Mouse (Mus musculus) MEL (cell line): ENCODE measurements around the gene Myo10.

Experiments
- CHD1 ChIP-seq: IDR thresholded peaks from 2 replicates; pipeline ENCODE4 v1.6.1; 2012; ENCODE audit warnings: low read depth, mild to moderate bottlenecking, inconsistent platforms, low read length, improper control_type of control experiment
- CTCF ChIP-seq, 3 experiments: IDR thresholded peaks in 2 of 3; conservative IDR thresholded peaks in 1 of 3; 2 replicates each; pipeline ENCODE4 v1.5.1; 2011 to 2012; ENCODE audit warnings: low read length in 3 of 3, low read depth in 2 of 3, mild to moderate bottlenecking in 2 of 3, improper control_type of control experiment in 1 of 3, inconsistent platforms in 1 of 3, mixed read lengths in 1 of 3, moderate library complexity in 1 of 3; ENCODE audit not compliant: control insufficient read depth in 1 of 3, insufficient read depth in 1 of 3, poor library complexity in 1 of 3, severe bottlenecking in 1 of 3
- HCFC1 ChIP-seq: IDR thresholded peaks from 2 replicates; pipeline ENCODE4 v1.6.1; 2012; ENCODE audit warnings: low read depth, mild to moderate bottlenecking, inconsistent platforms, low read length, improper control_type of control experiment, moderate library complexity
- JUND ChIP-seq: IDR thresholded peaks from 2 replicates; pipeline ENCODE4 v1.6.1; 2011; ENCODE audit warnings: low read depth, mild to moderate bottlenecking, improper control_type of control experiment, low read length
- NELFE ChIP-seq: IDR thresholded peaks from 2 replicates; pipeline ENCODE4 v1.6.1; 2011; ENCODE audit warnings: low read depth, low read length, improper control_type of control experiment
- POLR2A ChIP-seq, 2 experiments: IDR thresholded peaks; 2 replicates each; pipeline ENCODE4 v1.6.1; 2011 to 2012; ENCODE audit warnings: low read length in 2 of 2, mild to moderate bottlenecking in 2 of 2, control low read depth in 1 of 2, improper control_type of control experiment in 1 of 2, low read depth in 1 of 2, moderate library complexity in 1 of 2; ENCODE audit not compliant: control insufficient read depth in 1 of 2, insufficient read depth in 1 of 2, poor library complexity in 1 of 2
- SMC3 ChIP-seq: IDR thresholded peaks from 2 replicates; pipeline ENCODE4 v1.6.1; 2011; ENCODE audit warnings: low read depth, low read length, improper control_type of control experiment
- UBTF ChIP-seq: IDR thresholded peaks from 2 replicates; pipeline ENCODE4 v1.6.1; 2012; ENCODE audit warnings: low read depth, mild to moderate bottlenecking, inconsistent platforms, low read length, improper control_type of control experiment, moderate library complexity, borderline replicate concordance; ENCODE audit not compliant: insufficient read depth
- ZC3H11A ChIP-seq: IDR thresholded peaks from 2 replicates; pipeline ENCODE4 v1.6.1; 2012; ENCODE audit warnings: low read depth, mild to moderate bottlenecking, inconsistent platforms, low read length, improper control_type of control experiment

DNA sequence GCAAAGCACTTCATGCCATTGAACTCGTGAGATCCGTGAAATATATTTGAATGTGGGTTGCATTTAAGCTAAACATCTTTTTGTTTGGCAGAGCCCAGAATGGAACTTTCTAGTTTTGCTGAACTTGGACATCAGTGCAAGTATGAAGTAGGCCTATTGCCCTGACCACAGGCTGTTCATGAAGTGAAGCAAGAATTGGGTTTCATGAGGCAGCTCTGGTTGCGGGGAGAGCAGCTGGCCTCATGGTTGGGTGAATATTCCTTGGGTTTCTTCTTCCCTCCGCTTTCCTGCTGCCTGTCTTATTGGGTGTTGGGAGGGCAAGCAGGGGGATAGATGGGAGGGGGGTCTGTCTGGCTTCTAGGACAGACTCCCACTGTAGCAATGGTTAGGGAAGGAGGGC is 23.5 kb downstream of the Myo10 start:
- TF ChIP-seq JUND (no peak), CHD1 (no peak), POLR2A (IDR thresholded peaks at IDR 0.05; ENCODE audit: control insufficient read depth in 1 of 2, insufficient read depth in 1 of 2, low read depth in 1 of 2, low read length in 2 of 2, poor library complexity in 1 of 2) (no peak), ZC3H11A (no peak), SMC3 (no peak), CTCF (IDR thresholded peaks at IDR 0.05 in 2 of 3, conservative IDR thresholded peaks at IDR 0.05 in 1 of 3; ENCODE audit: control insufficient read depth in 1 of 3, insufficient read depth in 1 of 3, low read depth in 2 of 3, low read length in 3 of 3, poor library complexity in 1 of 3, severe bottlenecking in 1 of 3) (no peak), NELFE (no peak), HCFC1 (no peak), UBTF (no peak)
